23 mouse cellular contexts compared by ENCODE assay signal in the genomic region with DNA sequence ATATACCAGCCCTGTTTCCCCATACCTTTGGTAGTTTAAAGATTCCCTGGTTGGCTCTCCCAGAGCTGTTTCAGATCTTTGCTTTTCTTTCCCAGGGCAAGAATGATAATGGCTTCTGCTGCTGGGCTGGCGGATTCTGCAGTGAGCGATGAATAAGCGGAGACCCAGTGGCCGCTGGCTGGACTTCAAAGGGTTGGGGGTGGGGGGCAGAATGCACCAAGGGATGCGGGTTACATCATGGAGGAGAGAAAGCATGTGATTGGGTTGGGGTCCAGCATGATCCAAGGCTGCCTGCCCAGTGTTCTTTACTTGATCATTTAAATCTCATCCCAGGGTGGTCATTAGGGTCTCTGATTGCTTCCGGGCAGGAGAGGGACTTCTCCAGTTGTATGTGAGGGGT. TPM values are rescaled to one million over a fixed set of nuclear protein-coding genes. Genes with fewer than 3 reads are reported as not detected.
"Had no signal": no experiment of that assay in that cellular context is flagged by ENCODE, and none has a peak within 500 bp of the region (broad histone marks: within the 10 kb centered on the region; RNA-seq: fewer than 3 reads in every experiment).

No protein-coding gene starts in this region.

- H3K4me3 ChIP-seq: layer of hippocampus, adult 2 months; limb, embryonic 12.5 days; limb, embryonic 15.5 days; midbrain, embryonic 12.5 days; myocyte; neural tube, embryonic 13.5 days; stomach, embryonic 15.5 days had no signal

- H3K4me1 ChIP-seq: limb, embryonic 12.5 days; neural tube, embryonic 13.5 days; stomach, embryonic 15.5 days had no signal

- H3K9me3 ChIP-seq: limb, embryonic 12.5 days; limb, embryonic 15.5 days; midbrain, embryonic 12.5 days; neural tube, embryonic 13.5 days; stomach, embryonic 15.5 days had no signal

- DNase-seq: kidney, adult 2 months; kidney, postnatal 25 days; layer of hippocampus, adult 9-11 months; liver, postnatal 0 days; lung, embryonic 14.5 days; right cerebral cortex, adult 18-20 months; right cerebral cortex, postnatal 14 days; right cerebral cortex, postnatal 4 days; thymus, postnatal 25 days had no signal

- ATAC-seq: intestine, postnatal 0 days; liver, postnatal 0 days; lung, postnatal 0 days had no signal

- H3K4me2 ChIP-seq: limb, embryonic 12.5 days; limb, embryonic 15.5 days; liver, embryonic 11.5 days; lung, embryonic 14.5 days; midbrain, embryonic 12.5 days; neural tube, embryonic 13.5 days; stomach, embryonic 15.5 days had no signal

- H3K36me3 ChIP-seq: limb, embryonic 12.5 days; limb, embryonic 15.5 days; midbrain, embryonic 12.5 days; neural tube, embryonic 13.5 days; stomach, embryonic 15.5 days had no signal

- H3K9ac ChIP-seq: limb, embryonic 12.5 days; limb, embryonic 15.5 days; liver, embryonic 14.5 days; liver, postnatal 0 days; lung, embryonic 14.5 days; midbrain, embryonic 12.5 days; neural tube, embryonic 13.5 days; stomach, embryonic 15.5 days had no signal

- H3K27ac ChIP-seq: kidney, postnatal 0 days; layer of hippocampus, adult 2 months; limb, embryonic 12.5 days; limb, embryonic 15.5 days; liver, embryonic 14.5 days; macrophage; midbrain, embryonic 12.5 days; neural tube, embryonic 13.5 days; stomach, embryonic 15.5 days had no signal

- H3K27me3 ChIP-seq: neural tube, embryonic 13.5 days; stomach, embryonic 15.5 days had no signal

RNA-seq across cellular contexts. Expression of a gene that starts 56.2 kb away (rescaled TPM):
- polyA plus RNA-seq: liver, postnatal 0 days; macrophage; thymus, postnatal 0 days had no signal
